Comparison of ENCODE assay signal across 18 mouse cellular contexts in genomic region chr13:30570182-30570581, GRCm38 (mm10).
"Had no signal": no experiment of that assay in that cellular context is flagged by ENCODE, and none has a peak within 500 bp of the region (broad histone marks: within the 10 kb centered on the region; RNA-seq: fewer than 3 reads in every experiment).

No protein-coding gene starts in this region.

- ATAC-seq: liver, postnatal 0 days; lung, postnatal 0 days; midbrain, embryonic 13.5 days; midbrain, embryonic 16.5 days had no signal

- H3K27ac ChIP-seq: left cerebral cortex, adult 2 months; liver, embryonic 14.5 days; midbrain, embryonic 10.5 days; midbrain, embryonic 13.5 days; stomach, embryonic 15.5 days had no signal

- H3K4me1 ChIP-seq: midbrain, embryonic 10.5 days; stomach, embryonic 15.5 days had no signal

- H3K36me3 ChIP-seq: midbrain, embryonic 10.5 days; midbrain, embryonic 13.5 days; stomach, embryonic 15.5 days had no signal

- DNase-seq: kidney, adult 11 months; kidney, adult 9 months; kidney, postnatal 14 days; layer of hippocampus, postnatal 36 days; liver, postnatal 0 days; lung, embryonic 14.5 days; spleen, adult 18-20 months; thymus, postnatal 14 days; thymus, postnatal 4 days had no signal

- H3K4me3 ChIP-seq: left cerebral cortex, adult 2 months; megakaryocyte, embryonic 14.5 days; midbrain, embryonic 10.5 days; midbrain, embryonic 13.5 days; myocyte; stomach, embryonic 15.5 days had no signal

- H3K27me3 ChIP-seq: midbrain, embryonic 13.5 days; stomach, embryonic 15.5 days had no signal
